Mouse (Mus musculus): ENCODE results near the gene Plekha6.

The Plekha6 gene

GRCm38 (mm10) chr1:133245690-133246619, 81.9 kb downstream of the Plekha6 start:
- DNase-seq (ENCODE audit: low spot score): no peak

- no peak for DNase-seq (ENCODE audit: low spot score)
These were observed 83.2 kb downstream of the Plekha6 start for GRCm38 (mm10) chr1:133247189-133247588.

- DNase-seq (ENCODE audit: low spot score): no peak
These were observed 86.8 kb downstream of the Plekha6 start for GRCm38 (mm10) chr1:133250761-133251160.

- DNase-seq (ENCODE audit: low spot score): no peak
These were observed 87.6 kb downstream of the Plekha6 start for GRCm38 (mm10) chr1:133251625-133252034.

- DNase-seq (ENCODE audit: low spot score): no peak
These were observed 88.2 kb downstream of the Plekha6 start for GRCm38 (mm10) chr1:133252251-133252650.

- no peak for DNase-seq (ENCODE audit: low spot score)
These were observed 89.0 kb downstream of the Plekha6 start for GRCm38 (mm10) chr1:133252801-133253531.

- DNase-seq (ENCODE audit: low spot score): no peak
These were observed 89.5 kb downstream of the Plekha6 start for GRCm38 (mm10) chr1:133253532-133253866.

GRCm38 (mm10) chr1:133254226-133254625, 90.2 kb downstream of the Plekha6 start:
- no peak for DNase-seq (ENCODE audit: low spot score)

GRCm38 (mm10) chr1:133254856-133255764, 91.1 kb downstream of the Plekha6 start:
- DNase-seq (ENCODE audit: low spot score): no peak

GRCm38 (mm10) chr1:133255776-133256175, 91.8 kb downstream of the Plekha6 start:
- DNase-seq (ENCODE audit: low spot score): no peak

GRCm38 (mm10) chr1:133256347-133256746, 92.3 kb downstream of the Plekha6 start:
- no peak for DNase-seq (ENCODE audit: low spot score)

GRCm38 (mm10) chr1:133258694-133259093, 94.7 kb downstream of the Plekha6 start:
- no peak for DNase-seq (ENCODE audit: low spot score)

GRCm38 (mm10) chr1:133262628-133263027, 98.6 kb downstream of the Plekha6 start:
- DNase-seq (ENCODE audit: low spot score): no peak

GRCm38 (mm10) chr1:133263134-133263533, 99.1 kb downstream of the Plekha6 start:
- DNase-seq (ENCODE audit: low spot score): no peak

GRCm38 (mm10) chr1:133264367-133264766, 100.4 kb downstream of the Plekha6 start:
- DNase-seq (ENCODE audit: low spot score): peak; percentile 57

- no peak for DNase-seq (ENCODE audit: low spot score)
These were observed 101.2 kb downstream of the Plekha6 start for GRCm38 (mm10) chr1:133265114-133265766.

GRCm38 (mm10) chr1:133267094-133267493, 103.1 kb downstream of the Plekha6 start:
- DNase-seq (ENCODE audit: low spot score): no peak

- no peak for DNase-seq (ENCODE audit: low spot score)
These were observed 103.9 kb downstream of the Plekha6 start for GRCm38 (mm10) chr1:133267813-133268492.

- no peak for DNase-seq (ENCODE audit: low spot score)
These were observed 104.5 kb downstream of the Plekha6 start for GRCm38 (mm10) chr1:133268503-133268902.

GRCm38 (mm10) chr1:133270336-133270735, 106.3 kb downstream of the Plekha6 start:
- no peak for DNase-seq (ENCODE audit: low spot score)

- DNase-seq (ENCODE audit: low spot score): no peak
These were observed 110.2 kb downstream of the Plekha6 start for GRCm38 (mm10) chr1:133274163-133274562.

Measured in ovary, postnatal 36 days (tissue).